Mouse (Mus musculus): ENCODE results near the gene Ksr1. TPM values are rescaled to one million over a fixed set of nuclear protein-coding genes. Genes with fewer than 3 reads are reported as not detected.

Ksr1 gene
- 10 to 100 TPM in 1 of 2 experiments, 1 to 10 TPM in 1; 9.1 to 10.0 TPM for total RNA-seq (2021)
- long read RNA-seq, experiment 1, partial matches to known transcripts, result 0 of 6 reads
- long read RNA-seq, experiment 1, other reads (novel, unspliced or antisense), result 6 of 6 reads
- long read RNA-seq, experiment 2, partial matches to known transcripts, result 0 of 2 reads
- long read RNA-seq, experiment 2, other reads (novel, unspliced or antisense), result 2 of 2 reads

DNA sequence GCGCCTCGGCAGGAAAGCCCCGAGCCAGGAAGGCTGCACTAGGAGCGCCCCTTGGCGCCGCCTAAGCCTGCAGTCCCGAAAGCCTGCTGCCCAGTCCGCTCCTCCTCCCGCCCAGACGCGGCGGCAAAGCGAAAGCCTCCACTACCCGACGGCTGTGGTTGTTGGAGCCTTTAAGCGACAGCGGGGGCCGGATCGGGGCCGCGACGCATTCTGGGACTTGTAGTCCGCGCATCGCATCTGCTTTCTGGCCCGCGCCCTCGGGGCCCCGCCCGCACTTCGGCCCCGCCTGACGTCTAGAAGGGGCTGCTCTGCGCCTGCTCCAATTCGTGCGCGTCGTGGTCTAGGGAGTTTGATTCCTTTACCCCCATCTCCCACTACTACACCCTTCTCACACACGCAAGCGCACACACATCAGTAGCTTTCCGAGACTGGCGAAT lies at the start of gene Ksr1:
Ksr1 (minus strand) TSS at position 77 of the 437 bp plus-strand sequence.
- peak; percentile 96 for DNase-seq

DNA sequence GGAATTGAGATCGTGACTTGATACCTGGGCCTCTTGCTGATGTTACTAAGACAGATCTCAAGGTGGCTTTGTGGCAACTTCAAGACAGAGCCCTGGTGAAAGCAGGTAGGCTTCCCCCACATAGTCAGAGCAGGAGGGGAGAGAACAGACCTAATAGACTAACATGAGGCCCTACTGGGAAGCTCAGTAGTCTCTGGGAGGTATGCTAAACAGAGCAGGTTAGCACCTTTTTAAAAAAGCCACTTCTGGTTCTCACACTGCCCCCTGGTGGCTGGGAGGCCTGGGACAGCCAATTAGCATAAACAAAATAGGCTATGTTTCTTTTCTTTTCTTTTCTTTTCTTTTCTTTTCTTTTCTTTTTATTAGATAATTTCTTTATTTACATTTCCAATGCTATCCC lies 46.0 kb upstream of the Ksr1 start:
- DNase-seq, result peak; percentile 14 to 53

DNA sequence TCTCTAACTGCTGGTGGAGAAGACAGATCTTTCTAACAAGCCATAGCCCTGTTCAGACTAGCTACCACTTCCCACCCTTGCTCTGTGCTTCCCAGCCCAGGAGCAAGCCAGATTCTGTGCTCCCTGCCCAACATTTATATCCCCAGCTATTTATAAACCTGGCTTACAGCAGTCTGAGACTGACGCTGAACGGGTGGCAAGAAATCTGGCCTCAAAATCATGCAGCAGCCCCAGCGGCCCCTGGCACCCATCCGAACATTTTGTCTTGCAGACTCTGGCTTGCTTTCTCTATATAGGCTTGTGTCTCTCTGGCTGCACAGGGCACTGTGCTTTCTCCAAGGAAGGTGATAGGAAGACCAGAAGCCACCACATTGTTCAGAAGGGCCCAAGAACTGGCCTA lies 45.0 kb upstream of the Ksr1 start:
- DNase-seq, result peak in 1 of 2 experiments; percentile 46

DNA sequence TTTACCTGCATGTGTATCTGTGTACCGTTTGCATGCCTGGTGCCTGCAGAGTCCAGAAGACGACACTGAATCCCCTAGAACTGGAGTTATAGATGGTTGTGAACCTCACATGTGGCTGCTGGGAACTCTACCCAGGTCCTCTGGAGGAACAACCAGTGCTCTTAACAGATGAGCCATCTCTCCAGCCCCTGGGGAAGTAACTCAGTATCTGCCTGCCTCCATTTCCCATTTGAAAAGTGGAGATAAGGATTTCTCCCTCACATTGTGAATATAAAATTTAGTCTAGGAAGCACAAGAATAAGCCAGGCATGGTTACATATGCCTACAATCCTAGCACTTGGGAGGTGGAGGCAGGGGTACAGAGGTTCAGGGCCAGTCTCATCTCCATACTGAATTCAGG lies 44.0 kb upstream of the Ksr1 start:
- DNase-seq, result no peak

DNA sequence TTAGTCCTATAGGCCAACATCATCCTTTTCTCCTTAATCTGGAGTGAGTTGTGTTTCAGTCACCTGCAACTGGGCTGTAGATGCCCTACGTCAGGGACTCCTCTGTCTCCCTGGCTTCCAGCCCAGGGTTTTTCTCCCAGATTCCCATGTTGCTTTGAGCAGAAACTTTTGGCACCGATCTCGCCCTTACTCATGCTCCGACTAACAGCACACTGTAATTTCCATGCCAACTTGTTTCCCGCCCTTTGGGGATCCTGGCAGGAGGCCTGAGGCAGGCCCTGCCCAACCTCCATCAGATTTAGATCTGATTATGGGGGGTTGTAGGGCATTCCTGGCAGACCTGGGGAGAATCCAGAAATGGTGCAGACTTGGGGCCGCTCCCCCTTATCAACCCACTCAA lies 42.0 kb upstream of the Ksr1 start:
- DNase-seq, result peak; percentile 87 to 91

DNA sequence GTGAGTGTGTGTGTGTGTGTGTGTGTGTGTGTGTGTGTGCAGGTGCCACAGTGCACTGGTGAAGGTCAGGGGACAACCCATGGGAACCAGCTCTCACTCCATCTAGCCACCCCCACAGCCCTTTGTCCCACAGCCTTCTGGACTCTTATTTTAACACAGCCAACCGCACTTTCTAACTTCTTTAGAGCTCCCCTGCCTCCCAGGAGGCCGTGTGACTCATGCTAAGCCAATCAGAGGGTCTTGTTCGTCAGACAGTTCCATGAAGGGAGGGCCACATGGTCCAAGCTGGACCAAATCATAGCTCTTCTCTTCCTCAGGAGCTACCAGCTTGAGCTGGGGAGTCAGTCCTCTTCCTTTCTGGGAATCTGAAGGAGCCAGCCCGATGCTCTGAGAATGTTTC lies 41.1 kb upstream of the Ksr1 start:
- DNase-seq, result no peak

DNA sequence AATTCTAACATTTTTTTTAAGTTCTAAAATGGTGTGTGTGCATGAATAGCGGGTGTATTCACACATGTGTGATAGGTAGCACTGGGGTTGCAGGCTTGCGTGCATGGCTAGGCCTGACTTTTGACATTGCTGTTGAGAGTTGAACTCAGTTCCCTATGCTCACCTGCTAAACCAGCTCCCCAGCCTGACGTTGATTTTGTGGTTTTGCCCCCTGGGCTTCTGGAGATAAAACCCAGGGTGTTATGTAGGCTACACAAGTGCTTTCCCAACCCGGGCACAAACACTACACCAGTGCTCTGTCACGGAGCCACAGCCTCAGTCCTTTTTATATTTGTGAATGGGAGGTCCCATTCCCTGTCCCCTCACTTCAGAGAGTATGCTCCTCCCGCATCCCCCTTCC lies 39.5 kb upstream of the Ksr1 start:
- no peak for DNase-seq

DNA sequence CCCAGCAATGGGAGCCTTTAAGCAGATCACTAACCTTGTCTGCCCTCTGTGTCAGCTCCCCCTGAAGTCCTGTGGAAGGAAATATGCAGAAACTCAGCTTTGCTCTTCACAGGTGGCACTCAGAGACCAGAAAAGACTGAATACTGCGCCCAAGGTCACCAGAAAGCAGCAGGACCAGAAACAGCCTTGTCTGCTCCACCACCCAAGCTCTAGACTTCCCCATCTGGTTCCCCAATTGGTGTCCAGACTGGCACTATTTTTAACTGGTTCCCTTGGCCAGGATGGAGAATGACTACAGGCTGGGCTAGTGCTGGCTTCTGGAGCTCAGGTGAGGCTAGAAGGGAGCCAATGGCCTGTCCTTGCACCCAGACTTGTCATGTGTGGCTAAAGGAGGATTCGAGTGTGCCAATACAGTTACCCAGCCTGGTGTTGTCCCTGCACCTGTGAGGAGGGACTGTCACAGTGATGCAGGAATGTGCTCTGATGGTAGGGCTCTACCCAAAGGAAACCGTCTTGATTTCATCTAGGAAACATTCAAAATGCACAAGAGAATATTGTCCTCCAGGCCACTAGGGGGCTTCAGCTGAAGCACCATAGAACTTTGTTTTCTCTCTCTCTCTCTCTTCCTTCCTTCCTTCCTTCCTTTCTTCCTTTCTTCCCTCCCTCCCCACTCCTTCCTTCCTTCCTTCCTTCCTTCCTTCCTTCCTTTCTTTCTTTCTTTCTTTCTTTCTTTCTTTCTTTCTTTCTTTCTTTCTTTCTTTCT lies 38.1 kb upstream of the Ksr1 start:
- DNase-seq, result no peak

DNA sequence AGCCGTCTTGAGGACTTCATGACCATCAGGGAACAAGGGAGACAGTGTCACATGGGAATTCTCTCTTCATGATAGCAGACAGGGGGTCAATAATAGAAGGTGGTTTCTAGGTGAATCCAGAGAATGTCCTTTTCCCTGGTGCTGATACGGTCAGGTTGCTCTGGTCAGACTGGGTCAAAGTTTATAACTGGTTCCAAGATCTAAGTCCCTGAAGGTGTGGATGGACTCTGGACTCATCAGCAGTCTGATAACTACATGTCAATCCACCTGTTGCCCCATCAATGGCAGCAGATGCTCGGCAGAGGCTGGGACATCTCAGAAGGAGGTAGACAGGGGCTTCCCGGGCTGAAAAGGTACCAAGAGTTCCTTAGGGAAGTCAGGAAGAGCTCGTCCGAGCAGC lies 37.2 kb upstream of the Ksr1 start:
- no peak for DNase-seq

DNA sequence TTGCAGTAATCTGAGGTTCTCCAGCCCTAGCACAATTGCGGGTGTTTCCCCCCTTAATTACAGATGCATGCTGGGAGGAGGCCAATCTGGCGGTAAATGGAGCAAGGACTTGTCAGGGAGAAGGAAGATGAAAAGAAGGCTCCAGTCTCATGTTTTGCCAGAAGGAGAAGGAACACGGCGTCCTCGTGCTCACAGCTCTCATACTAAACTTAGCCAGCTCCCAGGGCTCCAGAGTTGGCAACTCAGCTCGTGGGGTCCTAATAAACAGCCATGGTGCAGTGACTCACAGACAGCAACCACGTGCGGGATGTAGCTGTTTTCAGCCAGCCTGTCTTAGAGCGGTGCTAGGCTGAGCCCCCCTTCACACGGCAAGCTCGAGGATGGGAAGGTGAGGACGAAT lies 36.7 kb upstream of the Ksr1 start:
- no peak for DNase-seq

DNA sequence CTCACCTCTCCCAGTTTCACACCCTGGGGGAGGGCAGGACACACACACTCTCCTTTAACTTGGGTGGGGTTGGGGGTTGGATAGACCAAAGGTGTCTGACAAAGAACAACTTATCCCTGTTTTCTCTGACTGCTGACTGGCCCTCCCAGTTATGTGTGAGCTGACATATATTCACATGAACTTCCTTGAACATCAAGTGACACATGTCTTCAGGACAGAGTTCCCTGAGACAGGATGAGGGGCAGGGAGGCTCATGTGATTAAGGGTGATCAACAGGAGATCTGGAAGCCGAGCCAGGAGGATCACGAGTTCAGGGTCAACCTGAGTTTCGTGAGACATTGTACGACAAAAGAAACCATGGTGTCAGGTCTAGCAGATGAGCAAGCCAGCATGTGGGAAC lies 35.7 kb upstream of the Ksr1 start:
- DNase-seq, result no peak

DNA sequence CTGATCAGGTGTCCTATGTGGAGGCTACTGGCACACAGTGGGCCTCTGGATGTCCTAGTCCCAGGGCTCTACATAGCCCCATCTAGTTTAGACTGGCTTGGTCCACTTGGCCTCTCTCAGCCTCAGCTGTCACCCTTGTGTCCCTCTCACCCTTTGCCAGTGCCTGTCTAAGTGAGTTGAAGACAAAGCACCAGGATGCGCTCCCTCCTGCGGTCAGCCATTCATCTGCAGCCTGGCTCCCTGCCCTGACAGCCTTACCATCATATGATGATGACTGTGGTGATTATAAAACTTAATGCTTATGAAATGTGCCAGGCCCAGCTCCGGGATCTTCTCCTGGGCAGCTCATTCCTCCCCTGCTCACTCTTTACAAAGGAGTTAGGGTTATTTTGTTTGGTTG lies 30.5 kb upstream of the Ksr1 start:
- peak; percentile 68 to 69 for DNase-seq

DNA sequence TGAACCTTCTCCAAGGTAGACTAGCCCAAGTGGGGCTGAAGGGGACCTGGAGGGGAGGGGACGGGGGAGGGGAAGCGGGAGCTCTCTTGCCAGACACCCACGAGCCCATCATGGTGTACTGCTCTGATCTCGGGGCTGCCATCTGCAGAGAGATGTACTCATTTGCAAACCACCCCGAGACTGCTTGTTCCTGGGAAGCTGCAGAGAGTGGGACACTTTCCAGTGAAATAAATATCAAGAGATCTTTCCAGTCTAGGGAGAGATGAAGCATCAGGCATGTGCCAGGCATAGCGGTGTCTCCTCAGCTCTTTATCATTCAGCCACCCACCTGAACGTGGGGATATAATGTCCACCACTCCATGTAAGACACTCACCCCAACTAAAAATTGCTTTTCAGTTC lies 25.8 kb upstream of the Ksr1 start:
- DNase-seq, result no peak

DNA sequence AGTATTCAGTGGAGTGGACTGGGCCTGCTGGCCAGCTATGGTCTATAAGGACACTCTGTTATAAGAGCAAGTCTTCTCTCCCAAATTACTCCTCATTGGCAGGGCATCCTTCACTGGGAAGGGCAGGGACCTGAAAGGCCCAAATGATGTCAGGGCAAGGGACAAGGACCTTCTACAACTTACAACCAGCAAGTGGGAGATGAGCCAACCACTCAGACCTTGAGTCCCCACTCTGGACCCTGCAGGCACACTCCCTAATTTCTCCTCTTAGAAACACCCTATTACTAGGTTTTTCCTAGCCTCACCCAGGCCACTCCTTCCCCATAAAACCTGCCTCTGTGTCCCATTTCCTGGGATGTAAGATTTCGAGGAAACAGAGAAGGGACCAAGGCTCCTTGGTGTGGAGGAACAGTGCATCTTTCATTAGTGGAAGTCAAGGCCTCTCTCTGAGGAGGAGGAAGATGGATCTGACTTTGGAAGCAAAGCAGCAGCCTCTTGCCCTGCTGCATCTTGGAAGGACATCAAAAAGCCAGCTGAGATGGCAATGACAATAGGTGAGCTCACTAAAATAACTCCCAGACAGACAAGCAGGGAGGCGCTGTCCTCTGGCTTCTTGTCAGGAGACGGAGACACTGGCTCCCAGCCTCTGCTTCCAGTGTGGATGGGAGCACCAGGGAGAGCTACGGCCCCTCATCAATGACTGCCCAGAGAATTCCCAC lies 20.5 kb upstream of the Ksr1 start:
- DNase-seq, result no peak

DNA sequence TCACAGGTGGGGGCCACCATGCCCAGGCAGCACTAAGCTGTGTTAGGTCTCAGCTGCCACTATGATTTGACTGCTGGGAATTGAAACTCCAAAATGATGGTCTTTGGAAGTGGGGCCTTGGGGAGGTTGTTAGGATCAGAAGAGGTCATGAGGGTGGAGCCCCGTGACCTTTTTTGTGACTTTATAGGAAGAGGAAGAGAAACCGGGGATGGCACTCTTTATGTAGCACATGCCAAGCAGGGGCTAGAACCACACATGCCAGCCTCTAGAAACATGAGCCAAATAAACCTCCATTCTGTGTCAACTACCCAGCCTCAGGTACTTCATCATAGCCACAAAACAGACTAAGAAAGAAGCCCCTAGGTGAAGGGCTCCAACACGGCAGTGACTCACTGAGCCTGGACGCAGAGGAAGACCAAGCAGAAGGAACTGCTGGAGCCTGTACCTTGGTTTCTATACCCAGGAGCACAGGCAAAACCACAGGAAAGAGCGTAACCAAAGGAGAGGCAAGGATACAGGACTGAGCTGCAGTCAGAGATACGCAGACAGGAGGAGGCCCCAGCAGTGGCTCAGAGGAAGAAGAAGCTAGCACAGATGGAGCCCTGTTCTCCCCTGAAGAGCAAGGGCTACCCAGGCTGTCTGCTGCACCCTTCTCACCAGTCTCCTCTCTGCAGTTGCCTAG lies 15.0 kb upstream of the Ksr1 start:
- no peak for DNase-seq

DNA sequence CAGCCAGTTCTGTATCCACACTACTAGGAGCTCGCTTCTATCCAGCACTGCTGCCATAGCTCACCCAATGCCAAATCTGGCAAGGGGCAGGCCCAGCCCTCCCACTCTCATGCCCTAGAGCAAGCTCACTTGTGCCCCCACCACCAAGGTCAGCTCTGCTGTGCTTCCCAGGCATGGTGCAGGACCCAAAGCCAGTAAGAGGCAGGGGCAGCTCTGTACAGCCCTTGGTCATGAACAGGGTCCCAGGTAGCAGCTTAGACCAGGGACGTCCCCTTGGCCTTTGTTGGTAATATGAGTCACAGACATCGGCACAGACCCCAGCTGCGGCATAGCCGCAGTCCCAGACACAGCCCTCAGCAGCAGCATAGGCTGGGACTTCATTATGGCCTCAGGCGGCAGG lies 13.9 kb upstream of the Ksr1 start:
- no peak for DNase-seq

DNA sequence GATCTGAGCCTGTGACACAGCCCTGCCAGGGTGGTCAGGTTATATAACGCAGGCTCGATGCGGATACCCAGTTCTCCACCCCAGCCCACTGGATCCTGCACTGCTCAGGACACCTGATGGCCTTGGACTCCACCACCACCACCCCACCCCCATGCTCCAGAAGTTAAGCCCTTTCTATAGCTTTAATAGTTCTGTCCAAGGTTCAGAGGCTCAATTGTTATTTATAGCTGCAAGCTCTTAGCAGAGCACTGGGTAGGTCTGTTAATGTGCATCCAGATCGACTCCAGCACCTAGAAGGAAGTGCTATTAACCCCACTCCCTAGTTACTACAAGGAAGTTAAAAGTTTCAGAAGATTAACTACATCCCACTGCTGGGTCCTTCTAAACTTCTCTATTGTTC lies 11.5 kb upstream of the Ksr1 start:
- no peak for DNase-seq

DNA sequence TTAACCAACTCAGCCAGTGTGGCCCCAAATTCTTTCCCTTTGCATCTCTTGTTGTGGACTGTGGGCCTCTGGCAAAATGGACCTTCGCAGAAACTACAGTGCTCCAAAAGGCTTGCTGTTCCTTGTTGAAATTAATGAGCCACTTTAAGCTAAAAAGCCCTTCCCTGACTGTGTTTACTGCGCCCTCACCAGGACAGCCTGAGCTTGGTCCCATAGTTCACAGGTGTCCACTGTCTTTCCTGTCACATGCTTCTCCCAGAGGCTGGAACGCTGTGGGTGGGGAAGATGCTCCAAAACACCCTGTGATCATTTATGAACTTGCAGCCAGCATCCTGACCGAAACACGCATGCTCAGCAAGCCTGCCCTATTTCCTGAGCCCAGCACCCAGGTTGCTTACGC lies 9.1 kb upstream of the Ksr1 start:
- DNase-seq, result no peak

DNA sequence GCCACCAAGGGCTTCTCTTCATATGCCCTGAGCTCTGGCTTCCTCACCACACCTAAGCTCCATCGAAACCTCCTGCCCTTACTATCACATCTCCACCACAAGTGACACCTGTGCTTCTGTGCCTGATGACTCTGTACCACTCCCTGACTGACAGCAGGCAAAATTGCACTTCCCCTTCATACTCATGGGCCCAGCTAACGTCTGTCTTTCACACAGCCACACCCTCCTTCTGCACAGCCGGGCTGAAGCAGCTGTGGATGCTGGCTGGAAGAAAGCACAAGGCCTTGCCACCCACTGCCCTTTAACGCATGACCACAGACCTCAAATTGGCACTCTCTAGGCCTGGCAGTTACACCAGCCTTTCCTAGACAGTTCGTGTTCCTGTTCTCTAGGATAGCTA lies 6.5 kb upstream of the Ksr1 start:
- no peak for DNase-seq

DNA sequence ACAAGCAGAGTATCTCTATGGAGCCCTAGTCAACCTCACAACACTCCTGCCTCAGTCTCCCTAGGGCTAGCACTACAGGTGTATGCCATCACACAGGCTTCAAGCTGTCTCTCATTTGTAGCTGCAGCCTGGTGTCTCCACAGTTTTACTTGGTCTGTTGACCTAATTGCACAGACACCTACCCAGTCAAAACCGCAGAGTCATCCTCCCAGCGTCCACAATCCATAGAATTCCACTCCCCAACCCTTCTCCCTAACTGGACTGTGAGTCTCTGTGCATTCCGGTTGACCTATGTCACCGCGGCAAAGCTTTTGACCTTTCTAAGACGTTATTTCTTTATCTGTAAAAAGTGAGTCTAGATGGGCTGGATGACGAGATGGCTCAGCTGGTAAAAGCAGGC lies 5.7 kb upstream of the Ksr1 start:
- no peak for DNase-seq

DNA sequence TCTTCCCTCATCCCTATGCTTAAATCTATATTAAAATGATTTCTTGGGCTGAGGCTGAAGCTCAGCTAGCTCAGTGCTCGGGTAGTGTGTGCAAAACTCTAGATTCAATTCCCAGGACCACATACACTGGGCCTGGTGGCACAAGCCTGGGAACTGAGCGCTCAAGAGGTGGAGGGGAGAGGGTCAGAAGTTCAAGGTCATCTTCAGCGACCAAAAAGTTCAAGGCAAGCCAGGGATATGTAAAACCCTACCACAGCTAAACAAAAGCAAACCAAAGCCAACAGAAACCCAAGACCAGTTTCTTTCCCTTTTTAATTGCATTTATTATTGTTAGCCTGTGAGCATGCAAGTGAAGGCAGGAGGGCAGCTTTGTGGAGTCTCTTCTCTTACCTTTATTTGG lies 4.1 kb upstream of the Ksr1 start:
- no peak for DNase-seq

DNA sequence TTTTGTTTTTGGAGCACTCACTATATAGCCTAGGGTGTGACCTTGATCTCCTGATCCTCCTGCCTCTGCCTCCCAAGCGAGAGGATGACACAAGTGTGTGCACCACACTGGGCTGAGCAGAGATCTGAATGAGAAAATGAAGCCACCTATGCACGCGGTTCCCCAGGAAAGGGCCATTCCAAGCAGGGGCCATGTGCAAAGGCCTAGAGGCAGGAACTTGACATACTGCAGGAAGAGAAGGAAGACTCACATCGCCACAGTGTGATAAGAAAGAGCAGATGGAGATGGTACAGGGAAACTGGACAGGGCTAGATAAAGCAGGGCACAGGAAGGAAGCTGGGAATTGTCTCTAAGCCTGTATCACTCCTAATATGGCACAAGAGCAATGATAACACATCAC lies 3.1 kb upstream of the Ksr1 start:
- DNase-seq, result no peak

DNA sequence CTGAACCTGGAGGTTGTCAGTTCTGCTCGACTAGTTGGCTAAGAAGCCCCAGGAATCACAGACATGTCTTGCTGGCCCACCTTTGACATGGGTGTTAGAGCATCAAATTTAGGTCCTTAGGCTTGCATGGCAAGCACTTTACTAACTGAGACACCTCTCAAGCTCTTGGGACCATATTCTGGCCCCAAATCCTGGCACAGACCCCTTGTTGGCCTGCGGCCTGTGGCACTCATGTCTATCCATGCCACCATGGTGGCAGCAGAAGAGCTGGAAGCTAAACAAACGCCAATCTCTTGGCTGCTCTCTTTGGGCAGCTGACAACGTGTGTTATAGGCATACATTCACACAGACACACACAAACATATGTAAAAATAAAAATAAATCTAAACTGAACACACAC lies 2.6 kb upstream of the Ksr1 start:
- no peak for DNase-seq

Data from adrenal gland, postnatal 36 days (tissue).